Mouse (Mus musculus) kidney, adult 9 months (tissue): ENCODE data around the gene Gatd1.

Source experiments
- DNase-seq: peaks from one replicate; pipeline ENCODE4 v3.0.0; 2022

The Gatd1 gene

GRCm38 (mm10) chr7:141388487-141389109 lies 25.3 kb downstream of the Gatd1 start:
- no peak for DNase-seq

GRCm38 (mm10) chr7:141387807-141388486 lies 26.0 kb downstream of the Gatd1 start:
- no peak for DNase-seq

DNA sequence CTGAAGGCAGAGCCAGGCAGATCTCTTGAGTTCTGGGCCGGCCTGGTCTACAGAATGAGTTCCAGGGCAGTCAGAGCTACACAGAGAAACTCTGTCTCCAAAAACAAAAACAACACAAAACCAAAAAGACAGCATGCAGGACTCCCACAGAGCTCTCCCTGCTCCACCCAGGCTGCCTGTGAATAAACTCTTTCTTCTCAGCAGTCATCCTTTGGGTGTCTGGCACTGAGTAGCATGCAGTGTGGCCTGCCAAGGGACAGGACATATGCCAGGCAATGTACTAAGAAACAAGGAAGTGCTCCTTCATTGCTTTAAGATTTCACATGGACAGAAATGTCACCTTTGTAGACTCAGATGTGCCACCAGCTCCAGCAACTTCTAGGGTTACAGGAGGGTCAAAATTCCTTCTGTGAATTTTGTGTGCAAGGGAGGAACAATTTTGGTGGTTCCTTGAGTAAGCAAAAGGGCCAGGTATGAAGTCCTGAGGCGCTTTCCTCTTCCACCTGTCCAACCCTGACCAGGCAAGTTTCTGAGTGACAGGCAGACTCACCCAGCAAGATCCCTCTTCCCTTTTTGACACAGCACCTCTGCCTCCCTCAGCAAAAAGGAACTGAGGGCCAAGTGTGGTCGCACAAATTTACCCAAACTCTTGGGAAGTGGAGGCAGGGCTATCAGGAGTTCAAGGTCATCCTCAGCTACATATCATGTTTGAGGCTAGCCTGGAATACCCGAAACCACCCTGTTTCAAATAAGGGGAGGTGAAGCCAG lies 32.7 kb downstream of the Gatd1 start:
- no peak for DNase-seq

- DNase-seq: no peak
Measured at GRCm38 (mm10) chr7:141379584-141379983, 34.4 kb downstream of the Gatd1 start.

GRCm38 (mm10) chr7:141374399-141374798 lies 39.5 kb downstream of the Gatd1 start:
- DNase-seq: no peak

- no peak for DNase-seq
Measured at GRCm38 (mm10) chr7:141373611-141374010, 40.3 kb downstream of the Gatd1 start.

- peak; percentile 43 for DNase-seq
Measured at GRCm38 (mm10) chr7:141371942-141372595, 41.9 kb downstream of the Gatd1 start.

GRCm38 (mm10) chr7:141369918-141370317 lies 44.0 kb downstream of the Gatd1 start:
- DNase-seq: no peak

DNA sequence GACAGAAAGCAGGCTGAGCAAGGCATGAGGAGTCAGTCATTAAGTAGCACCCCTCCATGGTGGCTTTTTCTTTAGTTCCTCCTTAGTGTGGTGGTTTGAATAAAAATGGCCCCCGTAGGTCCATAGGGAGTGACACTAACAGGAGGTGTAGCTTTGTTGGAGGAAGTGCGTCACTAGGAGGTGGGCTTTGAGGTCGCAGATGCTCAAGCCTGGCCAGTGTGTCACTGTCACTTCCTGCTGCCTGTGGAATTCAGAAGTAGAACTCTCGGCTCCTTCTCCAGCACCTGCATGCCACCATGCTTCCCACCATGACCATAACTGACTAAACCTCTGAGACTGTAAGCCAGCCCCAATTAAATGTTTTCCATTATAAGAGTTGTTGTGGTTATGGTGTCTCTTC lies 46.6 kb downstream of the Gatd1 start:
- no peak for DNase-seq

DNA sequence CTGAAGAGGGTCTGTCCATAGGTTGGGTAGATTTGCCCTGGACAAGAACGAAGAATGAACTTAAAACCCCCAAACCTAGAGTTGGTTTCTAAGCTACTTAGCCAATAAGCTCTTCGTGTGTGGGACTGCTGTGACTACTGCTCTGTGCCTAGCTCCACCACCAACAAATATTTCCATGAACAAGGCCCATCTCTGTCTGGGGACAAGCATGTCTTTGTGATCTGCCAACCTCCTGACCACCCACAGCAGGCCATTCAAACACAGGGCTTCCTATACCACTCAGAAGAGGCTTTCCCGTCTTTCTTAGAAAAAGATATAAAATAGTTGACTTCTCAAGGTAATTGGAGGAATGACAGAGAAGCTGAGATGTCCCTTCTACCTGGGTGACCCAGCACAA lies 48.9 kb downstream of the Gatd1 start:
- DNase-seq: no peak

DNA sequence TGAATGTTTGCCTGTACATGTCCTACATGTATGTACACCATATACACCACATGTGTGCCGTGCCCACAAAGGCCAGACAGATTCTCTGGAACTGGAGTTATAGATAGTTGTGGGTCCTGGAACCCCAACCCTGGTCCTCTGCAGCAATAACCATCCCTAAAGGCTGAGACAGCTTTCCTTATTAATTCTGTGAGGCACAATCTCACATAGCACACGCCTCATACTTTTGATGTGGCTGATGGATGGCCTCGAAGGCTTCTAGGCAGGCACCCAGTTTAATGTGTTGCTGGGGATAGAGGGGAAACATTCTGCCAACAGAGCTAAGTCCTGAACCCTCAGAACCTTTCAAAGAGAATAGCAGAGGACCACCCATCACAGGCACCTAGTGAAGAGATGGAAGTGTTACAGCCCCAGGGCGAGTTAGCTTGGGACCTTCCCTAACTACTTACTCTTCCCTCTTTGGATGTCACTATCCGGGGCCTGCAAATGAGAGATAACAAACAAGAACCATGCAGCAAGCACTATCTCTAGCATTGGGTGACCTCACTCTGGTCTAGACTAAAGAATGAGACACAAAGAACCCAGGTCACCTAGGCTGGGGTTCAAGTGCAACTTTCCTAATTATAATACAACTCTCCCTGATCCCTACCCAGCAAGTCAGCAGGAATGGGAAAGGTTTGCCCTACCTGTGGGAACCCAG lies 49.4 kb downstream of the Gatd1 start:
- DNase-seq: no peak

DNA sequence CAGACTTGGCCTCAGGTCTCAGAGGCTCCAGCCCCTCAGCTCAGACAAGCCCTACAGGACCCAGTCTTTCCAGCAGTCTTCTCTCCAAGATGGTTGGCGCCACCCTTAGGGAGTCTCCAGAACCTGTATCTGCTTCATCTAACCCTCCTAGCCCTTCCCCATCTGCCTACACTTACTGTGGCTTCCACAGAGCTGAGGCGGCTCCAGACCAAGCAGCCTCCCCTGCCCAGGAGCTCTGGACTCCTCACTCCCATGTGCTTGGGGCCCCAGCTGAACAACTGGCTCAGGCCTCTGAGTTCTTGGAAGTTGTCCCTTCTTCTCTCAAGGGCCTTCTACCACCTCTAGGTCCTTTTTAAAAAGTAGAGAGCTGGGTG lies 50.2 kb downstream of the Gatd1 start:
- no peak for DNase-seq

DNA sequence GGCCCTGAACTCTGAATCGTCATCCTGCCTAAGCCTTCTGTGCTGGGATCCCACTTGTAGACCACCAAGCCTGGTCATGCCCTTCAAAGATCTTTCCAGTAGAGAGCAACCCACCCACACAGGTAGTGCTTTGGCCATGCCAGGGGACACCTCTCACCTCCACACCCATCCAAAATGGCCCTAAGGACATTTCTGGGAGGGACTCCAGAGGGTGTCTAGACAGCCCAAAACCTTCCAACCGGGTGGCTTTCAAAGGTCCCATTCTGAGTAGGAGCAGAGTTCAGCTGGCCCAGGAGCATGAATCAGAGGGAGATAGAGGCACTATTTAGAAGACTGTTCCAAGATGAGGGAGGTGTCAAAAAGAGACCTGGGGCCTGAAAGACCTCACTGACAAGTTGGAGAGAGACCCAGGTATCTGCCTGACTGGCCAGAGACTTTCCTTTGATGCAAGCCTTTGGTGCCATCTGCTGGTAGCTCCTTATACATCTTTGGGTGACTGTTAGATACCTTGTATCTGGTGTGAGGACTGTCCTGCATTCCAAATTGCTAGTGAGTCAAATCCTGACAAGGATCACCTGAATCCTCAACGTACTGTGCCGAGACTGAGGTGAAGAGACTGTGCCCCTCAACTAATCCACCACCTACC lies 50.7 kb downstream of the Gatd1 start:
- DNase-seq: peak; percentile 87

GRCm38 (mm10) chr7:141361510-141361909 lies 52.4 kb downstream of the Gatd1 start:
- DNase-seq: peak; percentile 50
